Mouse (Mus musculus) hindbrain, embryonic 15.5 days (tissue): ENCODE data around the gene Tubg1. TPM values are rescaled to one million over a fixed set of nuclear protein-coding genes. Genes with fewer than 3 reads are reported as not detected.
A peak's percentile ranks its signal among the peaks of the same experiment; 100 is the strongest.

Experiments
- ATAC-seq: fragments of 200-750 bp; cut with Nextera tagmentation; 2 replicates; pipeline ENCODE4 v1.8.0; 2017; ENCODE audit warnings: low read depth, moderate number of reproducible peaks, moderate TSS enrichment; ENCODE audit not compliant: low FRiP score
- H3K27ac ChIP-seq: fragments of 300-500 bp; sonication (generic); replicated peaks from 2 replicates; pipeline ENCODE4 v1.5.1; 2015; ENCODE audit warnings: mild to moderate bottlenecking, inconsistent platforms
- H3K27me3 ChIP-seq: fragments of 300-500 bp; sonication (generic); 2 replicates; pipeline ENCODE4 v1.6.1; 2015; ENCODE audit warnings: control low read depth, inconsistent platforms
- H3K36me3 ChIP-seq: fragments of 300-500 bp; sonication (generic); 2 replicates; pipeline ENCODE4 v1.6.1; 2015; ENCODE audit warnings: control low read depth, inconsistent platforms
- H3K4me1 ChIP-seq: fragments of 300-500 bp; sonication (generic); replicated peaks from 2 replicates; pipeline ENCODE4 v1.6.1; 2015; ENCODE audit warnings: control low read depth, inconsistent platforms
- H3K4me2 ChIP-seq: fragments of 300-500 bp; sonication (generic); 2 replicates; pipeline ENCODE4 v1.6.1; 2015; ENCODE audit warnings: moderate library complexity, mild to moderate bottlenecking, inconsistent platforms
- H3K4me3 ChIP-seq: fragments of 300-500 bp; sonication (generic); 2 replicates; pipeline ENCODE4 v1.5.1; 2015; ENCODE audit warnings: mild to moderate bottlenecking, inconsistent platforms
- H3K9ac ChIP-seq: fragments of 300-500 bp; sonication (generic); 2 replicates; pipeline ENCODE4 v1.6.1; 2015; ENCODE audit warnings: inconsistent platforms
- H3K9me3 ChIP-seq: fragments of 300-500 bp; sonication (generic); 2 replicates; pipeline ENCODE4 v1.6.1; 2016; ENCODE audit warnings: control low read depth, inconsistent platforms
- WGBS: fragments of 180-500 bp; shearing (Covaris S2); methylation state at CpG from one replicate; pipeline ENCODE4 v1.1.7; 2015; 5-methylcytosine and 5-hydroxymethylcytosine counted together
- polyA plus RNA-seq: library from polyadenylated mRNA; unstranded; fragments of >200 nt; fragmentation: Nextera tagmentation; extraction: Ambion mirVana; gene quantifications from 2 replicates; pipeline ENCODE4 v1.2.1, GENCODE M21; 2015

The Tubg1 gene
- polyA plus RNA-seq, 1 experiment from 2014 or later, result 79.8 TPM

- H3K9me3 ChIP-seq, result no peaks in the 10 kb centered on the region
- peaks cover 7% of the 10 kb centered on the region for H3K36me3 ChIP-seq
- no peaks in the 10 kb centered on the region for H3K4me1 ChIP-seq
- no peak overlapping the region for H3K27ac ChIP-seq
- H3K9ac ChIP-seq, result no peak overlapping the region
- WGBS, result 86% methylated on average over 2 of the region's 2 CpGs
- H3K4me2 ChIP-seq, result no peak overlapping the region
- no peaks in the 10 kb centered on the region for H3K27me3 ChIP-seq
- no peak for ATAC-seq
- no peak overlapping the region for H3K4me3 ChIP-seq
Measured at GRCm38 (mm10) chr11:101131187-101131586, 11.4 kb downstream of the Tubg1 start.

DNA sequence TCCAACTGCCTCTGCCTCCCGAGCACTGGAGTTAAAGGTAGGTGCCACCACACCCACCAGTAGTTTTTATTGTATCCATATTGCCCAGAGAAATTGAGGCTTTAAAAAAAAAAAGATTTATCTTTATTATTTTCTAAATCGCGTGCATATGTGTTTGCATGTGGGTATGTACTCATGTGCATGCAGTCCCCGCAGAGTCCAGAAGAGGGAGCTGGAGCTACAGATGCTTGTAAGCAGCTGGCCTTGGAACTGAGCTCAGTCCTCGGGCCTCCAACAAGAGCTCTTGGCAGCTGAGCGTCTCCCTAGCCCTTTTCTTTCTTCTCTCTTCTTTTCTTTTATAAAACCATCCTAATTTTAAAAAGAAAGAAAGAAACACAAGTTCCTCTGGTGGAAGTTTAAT lies 12.0 kb downstream of the Tubg1 start:
- 91% methylated on average over 6 of the region's 6 CpGs for WGBS
- no peak overlapping the region for H3K27ac ChIP-seq
- H3K4me3 ChIP-seq, result no peak overlapping the region
- no peaks in the 10 kb centered on the region for H3K4me1 ChIP-seq
- ATAC-seq, result no peak
- no peak overlapping the region for H3K4me2 ChIP-seq
- peaks cover 2% of the 10 kb centered on the region for H3K36me3 ChIP-seq
- H3K9me3 ChIP-seq, result no peaks in the 10 kb centered on the region
- H3K27me3 ChIP-seq, result no peaks in the 10 kb centered on the region
- H3K9ac ChIP-seq, result no peak overlapping the region

- Histone ChIP-seq H3K4me3 (no peak overlapping the region), H3K9me3 (no peaks in the 10 kb centered on the region), H3K36me3 (no peaks in the 10 kb centered on the region), H3K27ac (no peak overlapping the region), H3K4me2 (no peak overlapping the region), H3K9ac (no peak overlapping the region), H3K4me1 (no peaks in the 10 kb centered on the region), H3K27me3 (no peaks in the 10 kb centered on the region)
- no peak for ATAC-seq
- 83% methylated on average over 12 of the region's 12 CpGs for whole genome bisulfite sequencing
Measured at GRCm38 (mm10) chr11:101133037-101133436, 13.3 kb downstream of the Tubg1 start.

DNA sequence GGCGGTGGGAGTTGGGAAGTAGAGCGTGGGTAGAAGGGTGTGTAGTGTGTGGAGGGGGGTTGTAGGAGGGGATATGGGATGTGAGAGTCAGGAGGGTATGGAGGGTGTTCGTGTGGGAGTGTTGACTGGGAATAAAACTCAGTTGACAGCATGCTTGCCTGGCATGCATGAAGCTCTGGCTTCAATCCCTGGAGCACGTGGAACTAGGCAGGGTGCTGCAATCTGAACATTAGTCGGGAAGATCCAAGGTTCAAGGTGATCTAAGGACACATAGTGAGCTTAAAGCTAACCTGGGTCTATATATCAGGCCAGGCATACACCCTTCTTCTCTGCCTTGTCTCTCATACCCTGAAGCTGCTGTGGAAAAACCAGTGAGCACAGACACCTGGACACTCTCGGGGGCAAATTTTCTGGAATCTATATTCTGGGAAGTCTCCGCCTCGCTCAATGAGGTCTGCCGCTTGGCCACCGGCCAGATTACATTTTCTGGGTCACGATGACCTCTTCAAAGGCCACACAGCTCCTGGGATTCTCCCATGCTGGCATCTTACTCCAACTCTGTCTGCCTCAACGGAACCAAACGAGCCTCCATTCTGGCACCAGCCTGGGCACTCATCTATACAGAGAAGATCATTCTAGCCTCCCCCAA lies 14.6 kb downstream of the Tubg1 start:
- no peak for ATAC-seq
- Histone ChIP-seq H3K4me1 (peaks cover 6% of the 10 kb centered on the region; the same call in 1 of the 2 replicates), H3K27me3 (no peaks in the 10 kb centered on the region), H3K9me3 (no peaks in the 10 kb centered on the region), H3K27ac (no peak overlapping the region), H3K36me3 (no peaks in the 10 kb centered on the region), H3K9ac (no peak overlapping the region), H3K4me2 (no peak overlapping the region), H3K4me3 (no peak overlapping the region)
- WGBS, result 81% methylated on average over 13 of the region's 13 CpGs

- H3K4me2 ChIP-seq, result no peak overlapping the region
- H3K4me1 ChIP-seq, result peaks cover 6% of the 10 kb centered on the region; the same call in 1 of the 2 replicates
- no peaks in the 10 kb centered on the region for H3K36me3 ChIP-seq
- no peak for ATAC-seq
- H3K9me3 ChIP-seq, result no peaks in the 10 kb centered on the region
- H3K9ac ChIP-seq, result no peak overlapping the region
- H3K27me3 ChIP-seq, result no peaks in the 10 kb centered on the region
- WGBS, result 78% methylated on average over 7 of the region's 7 CpGs
- no peak overlapping the region for H3K27ac ChIP-seq
- H3K4me3 ChIP-seq, result no peak overlapping the region
Measured at GRCm38 (mm10) chr11:101137000-101137399, 17.3 kb downstream of the Tubg1 start.

GRCm38 (mm10) chr11:101138536-101139181 lies 18.9 kb downstream of the Tubg1 start:
- H3K4me2 ChIP-seq, result peak overlapping the region; percentile 40
- H3K9ac ChIP-seq, result no peak overlapping the region
- no peak overlapping the region for H3K4me3 ChIP-seq
- peak overlapping the region; percentile 62 for H3K27ac ChIP-seq
- H3K36me3 ChIP-seq, result no peaks in the 10 kb centered on the region
- peaks cover 10% of the 10 kb centered on the region for H3K4me1 ChIP-seq
- peak; percentile 82 for ATAC-seq
- 20% methylated on average over 15 of the region's 15 CpGs for WGBS
- no peaks in the 10 kb centered on the region for H3K27me3 ChIP-seq
- H3K9me3 ChIP-seq, result no peaks in the 10 kb centered on the region

DNA sequence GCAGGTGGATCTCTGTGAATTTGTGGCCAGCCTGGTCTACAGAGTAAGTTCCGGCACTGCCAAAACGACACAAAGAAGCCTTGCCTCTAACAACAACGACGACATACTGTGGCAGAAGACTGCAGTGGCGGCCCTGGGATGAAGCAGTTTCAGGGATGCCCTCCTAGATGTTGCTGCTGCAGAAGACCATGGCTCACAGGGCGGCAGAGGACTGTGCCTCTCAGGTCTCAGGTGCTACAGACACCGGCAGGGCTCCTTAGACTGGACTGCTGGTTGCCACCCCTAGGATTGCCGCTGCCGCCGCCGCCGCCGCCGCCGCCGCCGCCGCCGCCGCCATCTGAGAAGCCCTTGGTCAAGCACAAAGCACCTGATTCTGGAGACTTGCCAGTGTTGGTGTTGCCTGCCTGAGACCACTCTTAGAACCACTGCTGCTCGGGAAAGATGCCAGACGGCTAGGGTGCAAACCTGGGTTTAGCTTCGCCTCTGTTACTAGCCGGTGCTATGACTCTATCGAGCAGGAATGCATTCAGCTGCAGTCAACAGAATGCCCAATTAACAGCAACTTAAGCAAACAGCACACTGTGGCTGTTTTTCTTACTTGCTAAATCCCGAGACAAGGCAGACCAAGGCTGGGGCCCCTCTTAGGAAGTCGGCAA lies 20.6 kb downstream of the Tubg1 start:
- peak overlapping the region; percentile 64 for H3K27ac ChIP-seq
- peaks cover 15% of the 10 kb centered on the region for H3K4me1 ChIP-seq
- peak overlapping the region; percentile 46 for H3K9ac ChIP-seq
- ATAC-seq, result no peak
- H3K36me3 ChIP-seq, result no peaks in the 10 kb centered on the region
- H3K4me3 ChIP-seq, result peak overlapping the region; percentile 27
- no peaks in the 10 kb centered on the region for H3K9me3 ChIP-seq
- WGBS, result 42% methylated on average over 26 of the region's 27 CpGs
- no peaks in the 10 kb centered on the region for H3K27me3 ChIP-seq
- H3K4me2 ChIP-seq, result peak overlapping the region; percentile 57

DNA sequence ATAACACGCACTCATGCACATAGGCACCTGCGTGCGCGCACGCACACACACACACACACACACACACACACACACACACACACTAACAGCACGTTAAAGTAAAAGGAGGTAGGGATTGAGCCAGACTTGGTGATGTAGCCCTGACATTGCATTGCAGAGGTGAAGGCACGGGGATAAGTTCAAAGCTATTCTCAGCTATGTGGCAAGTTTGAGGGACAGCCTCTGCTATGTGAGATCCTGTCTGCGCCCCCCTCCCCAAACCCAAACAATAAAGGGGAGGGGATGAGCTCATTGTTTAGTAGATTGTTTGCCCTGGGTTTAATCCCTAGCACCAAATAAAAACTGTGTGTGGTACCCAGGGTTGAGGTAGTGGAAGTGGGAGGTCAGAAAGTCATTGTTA lies 21.4 kb downstream of the Tubg1 start:
- Histone ChIP-seq H3K4me2 (no peak overlapping the region), H3K9ac (no peak overlapping the region), H3K27me3 (no peaks in the 10 kb centered on the region), H3K9me3 (no peaks in the 10 kb centered on the region), H3K4me3 (no peak overlapping the region), H3K36me3 (no peaks in the 10 kb centered on the region), H3K27ac (no peak overlapping the region), H3K4me1 (peaks cover 16% of the 10 kb centered on the region)
- no peak for ATAC-seq
- WGBS, result 88% methylated on average over 8 of the region's 8 CpGs

DNA sequence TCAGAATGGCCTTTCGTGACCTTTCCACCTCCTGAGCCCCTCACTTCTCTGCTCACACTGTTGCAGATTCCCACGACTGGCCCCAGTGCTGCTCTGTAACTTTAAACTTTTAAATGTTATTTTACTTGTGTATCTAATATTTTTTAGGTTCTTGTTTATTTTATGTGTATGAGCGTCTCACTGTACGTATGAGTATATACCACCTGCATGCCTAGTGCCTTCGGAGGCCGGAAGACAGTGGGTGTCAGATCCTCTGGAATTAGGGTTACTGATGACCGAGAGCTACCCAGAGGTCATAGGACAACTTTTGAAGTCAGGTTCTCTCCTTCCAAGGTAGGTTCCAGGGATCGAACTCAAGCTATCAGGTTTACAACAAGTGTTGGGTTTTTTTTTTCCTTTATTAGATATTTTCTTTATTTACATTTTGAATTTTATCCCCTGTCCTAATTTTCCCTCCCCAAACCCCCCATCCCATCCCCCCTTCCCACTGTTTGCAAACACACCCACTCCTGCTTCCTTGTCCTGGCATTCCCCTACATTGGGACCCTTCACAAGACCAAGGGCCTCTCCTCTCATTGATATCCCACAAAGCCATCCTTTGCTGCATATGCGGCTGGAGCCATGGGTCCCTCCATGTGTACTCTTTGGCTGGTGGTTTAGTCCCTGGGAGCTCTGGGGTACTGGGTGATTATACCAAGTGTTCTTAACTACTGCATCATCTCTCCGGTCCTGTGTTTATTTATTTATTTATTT lies 22.7 kb downstream of the Tubg1 start:
- ATAC-seq, result no peak
- Histone ChIP-seq H3K27ac (no peak overlapping the region), H3K4me3 (no peak overlapping the region), H3K27me3 (no peaks in the 10 kb centered on the region), H3K4me2 (no peak overlapping the region), H3K4me1 (peaks cover 26% of the 10 kb centered on the region), H3K36me3 (no peaks in the 10 kb centered on the region), H3K9ac (no peak overlapping the region), H3K9me3 (no peaks in the 10 kb centered on the region)
- 88% methylated on average over 10 of the region's 10 CpGs for WGBS

- H3K4me3 ChIP-seq, result peak overlapping the region; percentile 35
- no peaks in the 10 kb centered on the region for H3K9me3 ChIP-seq
- no peaks in the 10 kb centered on the region for H3K36me3 ChIP-seq
- peak; percentile 68; the same call in 1 of the 2 replicates for ATAC-seq
- peak overlapping the region; percentile 15 for H3K9ac ChIP-seq
- no peaks in the 10 kb centered on the region for H3K27me3 ChIP-seq
- peak overlapping the region; percentile 54 for H3K27ac ChIP-seq
- H3K4me2 ChIP-seq, result peak overlapping the region; percentile 57
- 20% methylated on average over 19 of the region's 19 CpGs for WGBS
- H3K4me1 ChIP-seq, result peaks cover 24% of the 10 kb centered on the region
Measured at GRCm38 (mm10) chr11:101143338-101144225, 23.8 kb downstream of the Tubg1 start.

DNA sequence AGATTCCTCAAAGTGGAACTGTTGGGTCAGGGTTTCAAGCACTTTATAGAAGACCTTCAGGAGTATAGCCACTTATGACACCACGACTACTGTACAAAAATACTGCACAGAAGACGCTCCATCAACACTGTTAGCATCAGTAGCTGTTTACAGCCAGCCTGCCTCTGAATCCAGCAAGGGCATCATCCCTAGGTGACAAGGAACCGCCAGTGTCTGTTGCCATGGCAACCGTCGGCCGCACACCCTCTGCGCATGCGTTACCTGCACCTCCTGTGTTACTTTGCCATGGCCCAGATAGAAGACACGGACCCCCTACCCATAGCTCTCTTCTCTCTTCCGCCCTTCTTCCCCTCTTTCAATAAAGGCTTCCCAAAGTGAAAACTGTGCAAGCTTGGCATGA lies 26.6 kb downstream of the Tubg1 start:
- Histone ChIP-seq H3K27me3 (no peaks in the 10 kb centered on the region), H3K4me1 (peaks cover 29% of the 10 kb centered on the region), H3K9me3 (no peaks in the 10 kb centered on the region), H3K36me3 (no peaks in the 10 kb centered on the region), H3K4me2 (peak overlapping the region; percentile 31), H3K4me3 (no peak overlapping the region), H3K27ac (peak overlapping the region; percentile 70), H3K9ac (no peak overlapping the region)
- WGBS, result 10% methylated on average over 10 of the region's 10 CpGs
- ATAC-seq, result peak; percentile 74
